Mouse (Mus musculus): ENCODE results near the gene Tubgcp2. TPM values are rescaled to one million over a fixed set of nuclear protein-coding genes. Genes with fewer than 3 reads are reported as not detected.
A peak's percentile ranks its signal among the peaks of the same experiment; 100 is the strongest.

The Tubgcp2 gene
- 29.2 TPM for polyA plus RNA-seq (2021)

- ChIA-PET POLR2A (no interaction called here), CTCF (no interaction called here)
- TF ChIP-seq CTCF (IDR thresholded peaks at IDR 0.05), result no peak
- in situ Hi-C loops (cut with MboI; ENCODE audit: low pct_unique_long_range_greater_than_20kb), result no loop called here
- ATAC-seq, result peak; percentile 98
- no peaks in the 10 kb centered on the region for H3K27me3 ChIP-seq
- DNase-seq (ENCODE audit: low read depth, low spot score), result peak; percentile 77
Measured at GRCm38 (mm10) chr7:140036281-140037170, at the start of gene Tubgcp2, which contains the start of gene Zfp511. Tubgcp2 (minus strand) TSS chr7:140036669. Zfp511 (plus strand) TSS chr7:140036391.

- ChIA-PET POLR2A (no interaction called here), CTCF (no interaction called here)
- ATAC-seq (no peak), DNase-seq (ENCODE audit: low read depth, low spot score) (no peak)
- in situ Hi-C loops (cut with MboI; ENCODE audit: low pct_unique_long_range_greater_than_20kb), result no loop called here
- H3K27me3 ChIP-seq, result peaks cover 5% of the 10 kb centered on the region
- no peak for TF ChIP-seq CTCF (IDR thresholded peaks at IDR 0.05)
Measured at GRCm38 (mm10) chr7:140082242-140082678, 45.8 kb upstream of the Tubgcp2 start, which contains the start of gene Caly. Caly (minus strand) TSS chr7:140082548.

GRCm38 (mm10) chr7:140081408-140082241 lies 45.2 kb upstream of the Tubgcp2 start:
- ChIA-PET CTCF (no interaction called here), POLR2A (no interaction called here)
- no peak for DNase-seq (ENCODE audit: low read depth, low spot score)
- in situ Hi-C loops (cut with MboI; ENCODE audit: low pct_unique_long_range_greater_than_20kb), result no loop called here
- peaks cover 5% of the 10 kb centered on the region for H3K27me3 ChIP-seq
- ATAC-seq, result no peak
- no peak for TF ChIP-seq CTCF (IDR thresholded peaks at IDR 0.05)

GRCm38 (mm10) chr7:140080503-140081156 lies 44.2 kb upstream of the Tubgcp2 start:
- DNase-seq (ENCODE audit: low read depth, low spot score), result no peak
- ChIA-PET CTCF (no interaction called here), POLR2A (no interaction called here)
- peaks cover 5% of the 10 kb centered on the region for H3K27me3 ChIP-seq
- in situ Hi-C loops (cut with MboI; ENCODE audit: low pct_unique_long_range_greater_than_20kb), result no loop called here
- no peak for TF ChIP-seq CTCF (IDR thresholded peaks at IDR 0.05)
- no peak for ATAC-seq

- no peak for DNase-seq (ENCODE audit: low read depth, low spot score)
- in situ Hi-C loops (cut with MboI; ENCODE audit: low pct_unique_long_range_greater_than_20kb), result no loop called here
- CTCF ChIA-PET, result no interaction called here
- ATAC-seq, result no peak
- peaks cover 5% of the 10 kb centered on the region for H3K27me3 ChIP-seq
- peak; percentile 90 for TF ChIP-seq CTCF (IDR thresholded peaks at IDR 0.05)
- POLR2A ChIA-PET, result no interaction called here
Measured at GRCm38 (mm10) chr7:140078711-140079110, 42.2 kb upstream of the Tubgcp2 start.

- ChIA-PET CTCF (no interaction called here), POLR2A (interaction anchor here (0.6 kb wide), 1 partner anchor 176 kb away, joined by 5 read pairs; no protein-coding TSS in a partner anchor)
- DNase-seq (ENCODE audit: low read depth, low spot score) (no peak), ATAC-seq (no peak)
- no peak for TF ChIP-seq CTCF (IDR thresholded peaks at IDR 0.05)
- in situ Hi-C loops (cut with MboI; ENCODE audit: low pct_unique_long_range_greater_than_20kb), result no loop called here
- H3K27me3 ChIP-seq, result peaks cover 5% of the 10 kb centered on the region
Measured at GRCm38 (mm10) chr7:140077698-140078097, 41.2 kb upstream of the Tubgcp2 start.

GRCm38 (mm10) chr7:140070042-140070711 lies 33.7 kb upstream of the Tubgcp2 start:
- DNase-seq (ENCODE audit: low read depth, low spot score) (no peak), ATAC-seq (no peak)
- ChIA-PET POLR2A (interaction anchor here (0.6 kb wide), 1 partner anchor 124 kb away, joined by 4 read pairs; no protein-coding TSS in a partner anchor), CTCF (no interaction called here)
- peaks cover 5% of the 10 kb centered on the region for H3K27me3 ChIP-seq
- in situ Hi-C loops (cut with MboI; ENCODE audit: low pct_unique_long_range_greater_than_20kb), result no loop called here
- no peak for TF ChIP-seq CTCF (IDR thresholded peaks at IDR 0.05)

GRCm38 (mm10) chr7:140067397-140067796 lies 30.9 kb upstream of the Tubgcp2 start:
- ChIA-PET CTCF (no interaction called here), POLR2A (interaction anchor here (0.6 kb wide), 1 partner anchor 61 kb away, joined by 3 read pairs; no protein-coding TSS in a partner anchor)
- ATAC-seq (no peak), DNase-seq (ENCODE audit: low read depth, low spot score) (no peak)
- peaks cover 9% of the 10 kb centered on the region for H3K27me3 ChIP-seq
- in situ Hi-C loops (cut with MboI; ENCODE audit: low pct_unique_long_range_greater_than_20kb), result loop anchor here (5.0 to 10.0 kb wide), 4 partner anchors 75 to 423 kb away; no protein-coding TSS in a partner anchor
- no peak for TF ChIP-seq CTCF (IDR thresholded peaks at IDR 0.05)

GRCm38 (mm10) chr7:140063092-140063491 lies 26.6 kb upstream of the Tubgcp2 start:
- no peak for ATAC-seq
- peaks cover 12% of the 10 kb centered on the region for H3K27me3 ChIP-seq
- CTCF ChIA-PET, result interaction anchor here (0.6 to 1.1 kb wide), 5 partner anchors 10 to 93 kb away, joined by 3 to 7 read pairs (median 3); no protein-coding TSS in a partner anchor
- in situ Hi-C loops (cut with MboI; ENCODE audit: low pct_unique_long_range_greater_than_20kb), result loop anchor here (10.0 kb wide), 1 partner anchor 418 kb away; no protein-coding TSS in a partner anchor
- POLR2A ChIA-PET, result interaction anchor here (0.6 to 0.7 kb wide), 2 partner anchors 67 to 141 kb away, joined by 3 to 4 read pairs; no protein-coding TSS in a partner anchor
- no peak for DNase-seq (ENCODE audit: low read depth, low spot score)
- peak; percentile 76 for TF ChIP-seq CTCF (IDR thresholded peaks at IDR 0.05)
